Mouse (Mus musculus): ENCODE results near the gene 4930544D05Rik.

Gene 4930544D05Rik

DNA sequence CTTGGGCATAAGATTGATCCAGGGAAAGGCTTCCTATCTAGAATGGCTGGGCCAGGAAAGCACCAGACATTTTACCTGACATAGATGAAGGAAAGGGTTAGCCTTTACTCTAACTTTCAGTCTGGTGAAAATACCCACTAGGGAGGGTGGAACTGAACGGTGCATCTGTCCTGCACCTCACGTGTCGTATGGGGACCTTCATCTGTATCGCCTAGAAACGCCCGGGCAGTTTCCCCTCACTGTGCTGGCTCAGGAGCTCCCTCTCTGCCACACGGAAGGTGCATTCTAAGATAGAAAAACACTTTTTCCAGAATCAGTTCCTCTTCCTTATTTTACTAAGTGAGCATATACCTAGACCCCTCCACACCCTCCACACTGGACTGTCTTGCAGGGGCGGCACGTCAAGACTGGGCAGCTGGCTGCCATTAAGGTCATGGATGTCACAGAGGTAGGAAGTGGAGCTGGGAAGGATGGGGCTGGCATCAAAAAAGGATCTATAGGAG is 17.1 kb upstream of the 4930544D05Rik start:
- in situ Hi-C loops (cut with MboI): no loop called here

- in situ Hi-C loops (cut with MboI): loop anchor here (10.0 kb wide), 1 partner anchor 170 kb away; the partner anchor contains the start of gene Arrb2
Observed at GRCm38 (mm10) chr11:70605024-70605566, 10.6 kb upstream of the 4930544D05Rik start.

GRCm38 (mm10) chr11:70606717-70607116 is 8.9 kb upstream of the 4930544D05Rik start:
- in situ Hi-C loops (cut with MboI): loop anchor here (10.0 kb wide), 1 partner anchor 172 kb away; the partner anchor contains the start of gene Arrb2

- in situ Hi-C loops (cut with MboI): loop anchor here (10.0 kb wide), 1 partner anchor 173 kb away; the partner anchor contains the start of gene Arrb2
Observed at GRCm38 (mm10) chr11:70607611-70608010, 8.0 kb upstream of the 4930544D05Rik start.

DNA sequence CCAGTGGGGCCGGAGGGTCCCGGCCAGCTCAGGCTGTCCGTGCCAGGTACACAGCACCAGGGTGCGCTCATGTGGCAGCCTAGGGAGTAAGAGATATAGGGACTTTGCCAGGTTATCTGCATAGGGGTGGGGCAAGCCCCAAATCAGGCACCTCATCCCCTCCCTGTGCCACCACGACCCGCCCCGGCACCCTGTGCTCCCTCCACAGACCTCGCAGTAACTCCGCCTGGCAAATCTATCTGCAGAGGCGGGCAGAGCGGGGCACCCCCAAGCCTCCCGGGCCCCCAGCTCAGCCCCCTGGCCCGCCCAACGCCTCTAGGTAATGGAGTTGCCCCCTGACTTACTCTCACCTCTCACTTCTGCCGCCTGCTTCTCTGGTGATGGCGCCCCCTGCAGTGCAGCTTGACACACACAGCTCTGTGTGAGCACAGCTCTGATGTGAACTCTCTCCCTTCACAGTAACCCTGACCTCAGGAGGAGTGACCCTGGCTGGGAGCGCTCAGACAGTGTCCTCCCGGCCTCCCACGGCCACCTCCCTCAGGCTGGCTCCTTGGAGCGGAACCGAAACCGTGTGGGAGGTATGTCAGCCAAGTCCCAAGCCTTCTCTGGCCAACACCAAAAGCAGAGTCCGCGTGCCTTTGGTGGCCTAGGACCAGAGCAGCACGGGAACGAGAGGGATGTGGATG is 7.1 kb upstream of the 4930544D05Rik start:
- in situ Hi-C loops (cut with MboI): loop anchor here (10.0 kb wide), 1 partner anchor 174 kb away; the partner anchor contains the start of gene Arrb2

DNA sequence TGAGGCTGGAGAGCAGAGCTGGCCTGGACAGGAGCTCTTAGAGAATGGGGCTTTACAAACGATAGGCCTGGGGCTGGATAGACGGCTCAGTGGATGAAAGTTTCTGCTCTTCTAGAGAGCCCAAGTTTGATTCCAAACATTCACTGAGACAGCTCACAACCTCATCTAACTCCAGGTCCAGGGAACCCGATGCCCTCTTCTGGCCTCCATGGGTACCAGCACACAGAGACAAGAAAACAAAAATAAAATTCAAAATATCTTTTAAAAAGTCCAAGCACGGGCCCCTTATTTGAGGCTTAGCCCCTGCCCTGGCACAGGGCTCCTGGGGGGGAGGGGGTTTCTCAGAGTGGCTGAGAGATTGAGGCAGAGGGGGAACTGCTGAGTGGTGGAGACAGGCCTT is 4.9 kb upstream of the 4930544D05Rik start:
- in situ Hi-C loops (cut with MboI): no loop called here

GRCm38 (mm10) chr11:70612505-70612904 is 3.1 kb upstream of the 4930544D05Rik start:
- in situ Hi-C loops (cut with MboI): no loop called here

DNA sequence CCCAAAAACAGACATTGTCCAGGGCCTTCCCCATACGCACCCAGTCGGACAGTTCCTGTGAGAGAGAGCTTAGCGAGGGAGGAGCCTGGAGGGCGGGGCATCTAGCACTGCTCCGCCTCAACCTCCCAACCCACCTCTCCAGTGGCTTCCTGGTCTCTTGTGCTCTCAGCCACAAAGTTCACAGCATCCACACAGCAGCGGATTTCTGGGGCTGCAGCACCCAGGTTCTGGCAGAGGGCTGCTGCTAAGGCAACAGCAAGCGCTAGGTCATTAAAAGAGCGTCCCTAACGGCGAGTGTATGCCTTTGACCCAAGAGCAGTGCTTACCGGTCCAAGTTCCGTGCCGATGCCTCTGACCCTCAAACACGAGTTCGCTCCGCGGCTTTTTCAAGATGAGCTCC is 574 bp upstream of the 4930544D05Rik start:
- in situ Hi-C loops (cut with MboI): no loop called here

DNA sequence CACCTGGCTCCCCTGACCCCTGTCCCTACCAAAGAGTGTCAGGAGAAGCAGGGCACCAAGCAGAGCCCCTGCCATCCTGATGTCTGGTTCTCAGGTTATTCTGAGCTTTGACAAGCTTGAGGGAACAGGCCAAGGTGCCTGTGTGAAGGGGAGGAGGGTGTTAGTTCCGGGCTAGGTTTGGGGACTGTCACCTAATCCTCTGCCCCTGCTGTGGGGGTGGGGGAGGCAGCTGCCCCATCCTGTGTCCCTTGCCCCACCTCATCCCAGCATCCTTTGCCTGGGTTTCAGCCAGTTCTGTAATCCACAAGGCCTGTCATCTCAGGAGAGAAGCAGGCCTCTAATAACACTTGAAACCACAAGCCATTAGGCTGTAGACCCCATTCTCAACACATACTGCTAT is 3.5 kb downstream of the 4930544D05Rik start, which contains the start of gene Chrne:
TSS of gene Chrne (minus strand) at position 116 of the 400 bp plus-strand sequence.
- in situ Hi-C loops (cut with MboI): no loop called here

GRCm38 (mm10) chr11:70621972-70622814 is 6.5 kb downstream of the 4930544D05Rik start:
- in situ Hi-C loops (cut with MboI): no loop called here

DNA sequence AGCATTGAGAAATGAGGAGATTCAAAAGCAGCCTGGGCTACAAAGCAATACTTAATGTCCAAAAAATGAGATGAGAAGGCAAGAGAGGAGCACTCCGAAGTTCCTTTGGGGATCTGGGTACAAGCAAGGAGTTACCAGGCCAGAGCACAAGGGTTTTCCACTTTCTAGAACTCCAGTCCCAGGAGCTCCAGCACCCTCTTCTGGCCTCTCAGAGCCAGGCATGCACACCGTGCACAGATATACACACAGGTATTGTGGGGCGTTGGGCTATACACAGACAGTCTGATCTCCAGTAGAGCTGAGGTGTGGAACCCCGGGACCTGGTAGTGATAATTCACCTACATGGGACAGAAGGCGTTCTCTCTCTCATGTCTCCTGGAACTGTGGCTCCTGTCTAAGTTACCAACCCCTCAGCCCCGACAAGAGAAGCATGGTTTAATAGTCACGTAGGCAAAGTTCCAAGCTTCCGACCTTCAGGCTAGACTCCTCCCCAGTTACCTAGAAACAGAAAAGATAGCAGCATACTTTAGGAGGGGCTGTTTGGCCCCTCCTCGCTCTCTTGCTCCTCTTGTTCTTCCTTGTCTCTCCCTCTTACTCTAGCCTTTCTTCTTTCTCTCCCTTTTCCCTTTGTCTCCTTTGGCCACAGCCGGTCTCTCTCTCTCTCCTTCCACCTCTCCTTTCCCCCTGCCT is 7.5 kb downstream of the 4930544D05Rik start:
- in situ Hi-C loops (cut with MboI): no loop called here

- in situ Hi-C loops (cut with MboI): no loop called here
Observed at GRCm38 (mm10) chr11:70625473-70625872, 9.8 kb downstream of the 4930544D05Rik start.

DNA sequence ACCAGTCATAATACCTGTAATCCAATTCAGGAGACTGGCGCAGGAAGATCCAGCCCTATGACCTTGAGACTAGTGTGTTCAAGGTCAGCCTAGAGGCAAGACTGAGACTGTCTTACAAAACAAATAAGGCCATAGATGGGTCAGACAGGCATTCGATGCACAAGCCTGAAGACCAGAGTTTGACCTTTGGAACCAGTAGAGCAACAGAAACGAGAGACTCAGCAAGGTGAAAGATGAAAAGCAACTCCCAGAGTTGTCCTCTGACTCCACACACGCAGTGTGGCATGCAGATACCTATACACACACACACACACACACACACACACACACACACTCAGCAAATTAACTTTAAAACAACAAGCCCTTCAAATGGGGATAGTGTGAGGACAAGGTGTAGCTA is 11.2 kb downstream of the 4930544D05Rik start:
- in situ Hi-C loops (cut with MboI): no loop called here

- in situ Hi-C loops (cut with MboI): no loop called here
Observed at GRCm38 (mm10) chr11:70628431-70628830, 12.8 kb downstream of the 4930544D05Rik start.

DNA sequence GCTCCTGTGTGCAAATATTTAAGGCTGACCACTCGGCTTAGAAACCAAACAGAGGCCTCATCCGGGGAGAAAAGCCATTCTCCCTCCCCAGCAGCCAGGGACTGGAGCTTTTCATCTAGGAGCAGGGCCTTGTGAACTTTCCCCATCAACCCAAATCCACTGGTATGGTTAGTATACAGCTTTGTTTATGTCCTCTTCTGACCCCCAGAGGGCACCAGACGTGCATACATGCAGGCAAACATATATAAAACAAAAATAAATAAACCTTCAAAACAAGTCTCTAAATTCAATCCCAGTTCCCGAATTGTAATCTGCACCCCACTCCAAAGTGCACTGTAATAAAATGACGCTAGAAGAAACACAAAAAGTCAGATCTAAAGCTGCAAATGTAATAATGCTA is 13.9 kb downstream of the 4930544D05Rik start:
- in situ Hi-C loops (cut with MboI): no loop called here

GRCm38 (mm10) chr11:70630129-70630528 is 14.5 kb downstream of the 4930544D05Rik start:
- in situ Hi-C loops (cut with MboI): loop anchor here (5.0 kb wide), 1 partner anchor 127 kb away; no protein-coding TSS in a partner anchor

DNA sequence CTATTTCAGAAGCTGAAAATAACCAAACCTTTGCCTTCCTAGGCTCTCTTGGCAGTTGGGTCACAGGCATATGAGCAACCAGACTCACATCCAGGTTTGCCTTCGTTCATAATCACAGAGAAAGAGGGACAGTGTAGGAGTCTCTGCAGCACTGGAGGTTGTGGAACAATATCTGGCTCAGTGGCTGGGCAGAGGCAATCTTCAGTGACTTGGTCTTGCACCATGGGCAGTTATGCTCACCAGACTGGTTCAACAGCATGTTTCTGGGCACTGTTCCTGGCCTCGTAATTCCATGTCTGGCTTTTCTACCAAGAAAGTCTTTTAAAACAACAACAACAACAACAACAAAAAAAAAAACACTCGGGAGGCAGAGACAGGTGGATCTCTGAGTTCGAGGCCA is 20.0 kb downstream of the 4930544D05Rik start:
- in situ Hi-C loops (cut with MboI): no loop called here

DNA sequence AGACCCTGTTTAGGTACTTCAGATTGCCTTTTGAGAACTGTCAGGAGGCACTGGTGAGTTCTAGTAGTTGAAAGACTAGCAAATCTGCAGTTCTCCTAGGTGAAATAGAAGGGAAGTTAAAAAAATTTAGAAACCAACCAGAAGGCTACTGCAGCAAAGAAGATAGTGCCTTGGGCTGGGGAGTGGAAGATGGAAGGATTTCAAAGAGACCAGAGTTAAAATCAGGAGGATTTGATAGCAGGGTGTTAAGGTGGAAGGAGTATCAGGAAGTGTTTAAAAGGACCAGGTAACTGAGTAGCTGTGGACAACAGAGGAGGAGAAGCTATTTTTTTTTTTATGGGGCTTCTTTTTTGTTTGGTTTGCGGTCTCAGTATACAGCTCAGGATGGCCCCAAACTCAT is 22.1 kb downstream of the 4930544D05Rik start:
- in situ Hi-C loops (cut with MboI): no loop called here

- in situ Hi-C loops (cut with MboI): no loop called here
Observed at GRCm38 (mm10) chr11:70638293-70638692, 22.6 kb downstream of the 4930544D05Rik start.

GRCm38 (mm10) chr11:70638714-70639278 is 23.1 kb downstream of the 4930544D05Rik start, which contains the start of gene Gp1ba:
Gene Gp1ba, plus strand, starts transcription at chr11:70639122.
- in situ Hi-C loops (cut with MboI): no loop called here

DNA sequence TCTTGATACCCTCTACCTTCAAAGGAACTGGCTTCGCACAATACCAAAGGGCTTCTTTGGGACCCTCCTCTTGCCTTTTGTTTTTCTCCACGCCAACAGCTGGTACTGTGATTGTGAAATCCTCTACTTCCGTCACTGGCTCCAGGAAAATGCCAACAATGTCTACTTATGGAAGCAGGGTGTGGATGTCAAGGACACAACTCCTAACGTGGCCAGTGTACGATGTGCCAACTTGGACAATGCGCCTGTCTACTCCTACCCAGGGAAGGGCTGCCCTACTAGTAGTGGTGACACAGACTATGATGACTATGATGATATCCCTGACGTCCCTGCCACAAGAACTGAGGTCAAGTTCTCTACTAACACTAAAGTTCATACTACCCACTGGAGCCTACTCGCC is 24.3 kb downstream of the 4930544D05Rik start:
- in situ Hi-C loops (cut with MboI): no loop called here

Data from mature B cell (primary cell).